Mouse (Mus musculus) bone marrow macrophage, adult 2 months (primary cell): Measurements from ENCODE around the gene Npas3.

Experiments
- CTCF ChIP-seq: IDR thresholded peaks from 2 replicates; pipeline ENCODE4 v1.5.1; 2012; ENCODE audit warnings: low read depth, mild to moderate bottlenecking, low read length, moderate library complexity
- POLR2A ChIP-seq: IDR thresholded peaks from 2 replicates; pipeline ENCODE4 v1.6.1; 2012; ENCODE audit warnings: mild to moderate bottlenecking, low read depth, low read length, borderline replicate concordance

- TF ChIP-seq CTCF (no peak), POLR2A (no peak)
These were observed 574.4 kb downstream of the Npas3 start for GRCm38 (mm10) chr12:53822881-53823280.
